Mouse (Mus musculus) ES-Bruce4 (cell line): ENCODE data around the gene Gpr39. TPM values are rescaled to one million over a fixed set of nuclear protein-coding genes. Genes with fewer than 3 reads are reported as not detected.

Source experiments
- H3K27ac ChIP-seq: 2 replicates; pipeline ENCODE4 v1.5.1; 2012; ENCODE audit warnings: low read length, inconsistent platforms; ENCODE audit not compliant: insufficient read depth
- H3K27me3 ChIP-seq: 2 replicates; pipeline ENCODE4 v1.6.1; 2012; ENCODE audit warnings: mild to moderate bottlenecking, low read length, inconsistent platforms; ENCODE audit not compliant: control insufficient read depth, poor library complexity, insufficient read depth, severe bottlenecking
- H3K36me3 ChIP-seq: 2 replicates; pipeline ENCODE4 v1.6.1; 2012; ENCODE audit warnings: inconsistent platforms, mild to moderate bottlenecking, low read length, moderate library complexity; ENCODE audit not compliant: control insufficient read depth, poor library complexity, insufficient read depth, severe bottlenecking
- H3K4me1 ChIP-seq: one replicate; pipeline ENCODE4 v1.8.1; 2011; ENCODE audit warnings: low read length; ENCODE audit not compliant: control insufficient read depth, insufficient read depth
- H3K4me3 ChIP-seq: 2 replicates; pipeline ENCODE4 v1.5.1; 2011; ENCODE audit warnings: low read depth, mild to moderate bottlenecking, low read length
- H3K9ac ChIP-seq: 2 replicates; pipeline ENCODE4 v1.6.1; 2012; ENCODE audit warnings: low read depth, mild to moderate bottlenecking, inconsistent platforms; ENCODE audit not compliant: poor library complexity, severe bottlenecking
- H3K9me3 ChIP-seq: replicated peaks from 2 replicates; pipeline ENCODE4 v1.6.1; 2012; ENCODE audit warnings: mild to moderate bottlenecking, low read length, inconsistent platforms; ENCODE audit not compliant: control insufficient read depth, poor library complexity, insufficient read depth, severe bottlenecking
- CTCF ChIP-seq: IDR thresholded peaks from one replicate; pipeline ENCODE4 v1.8.1; 2011; ENCODE audit warnings: low read depth, low read length
- EP300 ChIP-seq: IDR thresholded peaks from 2 replicates; pipeline ENCODE4 v1.6.1; 2011; ENCODE audit warnings: low read depth, low read length; ENCODE audit not compliant: insufficient read depth
- POLR2A ChIP-seq: IDR thresholded peaks from one replicate; pipeline ENCODE4 v1.8.1; 2011; ENCODE audit warnings: low read length; ENCODE audit not compliant: insufficient read depth
- polyA plus RNA-seq: library from polyadenylated mRNA; stranded (reverse); fragments of >200 nt; gene quantifications from 2 replicates; pipeline ENCODE4 v1.2.4, GENCODE M21; 2011; ENCODE audit warnings: low read depth; ENCODE audit not compliant: missing spikeins, insufficient read depth, insufficient read length

Gpr39 gene
- polyA plus RNA-seq, 1 experiment, result 0.93 TPM

- no peaks in the 10 kb centered on the region for H3K9me3 ChIP-seq
- no peaks in the 10 kb centered on the region for H3K27me3 ChIP-seq
- TF ChIP-seq CTCF (no peak), EP300 (no peak), POLR2A (no peak)
- no peaks in the 10 kb centered on the region for H3K4me1 ChIP-seq
- H3K9ac ChIP-seq, result no peak overlapping the region
- no peaks in the 10 kb centered on the region for H3K36me3 ChIP-seq
- H3K27ac ChIP-seq, result no peak overlapping the region
- H3K4me3 ChIP-seq, result no peak overlapping the region
Observed at GRCm38 (mm10) chr1:125731854-125732253, 55.1 kb downstream of the Gpr39 start.

- Histone ChIP-seq H3K9ac (no peak overlapping the region), H3K4me3 (no peak overlapping the region), H3K36me3 (no peaks in the 10 kb centered on the region), H3K9me3 (no peaks in the 10 kb centered on the region), H3K27me3 (no peaks in the 10 kb centered on the region), H3K27ac (no peak overlapping the region), H3K4me1 (no peaks in the 10 kb centered on the region)
- TF ChIP-seq CTCF, result no peak
- no peak for TF ChIP-seq EP300
- no peak for TF ChIP-seq POLR2A
Observed at GRCm38 (mm10) chr1:125744766-125745165, 68.0 kb downstream of the Gpr39 start.

- no peak overlapping the region for H3K9ac ChIP-seq
- no peaks in the 10 kb centered on the region for H3K9me3 ChIP-seq
- no peaks in the 10 kb centered on the region for H3K4me1 ChIP-seq
- H3K36me3 ChIP-seq, result no peaks in the 10 kb centered on the region
- no peak overlapping the region for H3K4me3 ChIP-seq
- TF ChIP-seq CTCF, result no peak
- no peak for TF ChIP-seq EP300
- TF ChIP-seq POLR2A, result no peak
- H3K27me3 ChIP-seq, result no peaks in the 10 kb centered on the region
- H3K27ac ChIP-seq, result no peak overlapping the region
Observed at GRCm38 (mm10) chr1:125755335-125755996, 78.7 kb downstream of the Gpr39 start.

- Histone ChIP-seq H3K36me3 (no peaks in the 10 kb centered on the region), H3K4me3 (no peak overlapping the region), H3K27ac (no peak overlapping the region), H3K27me3 (no peaks in the 10 kb centered on the region; the same call in 1 of the 2 replicates), H3K9me3 (no peaks in the 10 kb centered on the region), H3K9ac (no peak overlapping the region), H3K4me1 (no peaks in the 10 kb centered on the region)
- TF ChIP-seq CTCF (no peak), POLR2A (no peak), EP300 (no peak)
Observed at GRCm38 (mm10) chr1:125759972-125760695, 83.3 kb downstream of the Gpr39 start.

GRCm38 (mm10) chr1:125760696-125761025 is 83.9 kb downstream of the Gpr39 start:
- H3K36me3 ChIP-seq, result no peaks in the 10 kb centered on the region
- no peaks in the 10 kb centered on the region for H3K9me3 ChIP-seq
- TF ChIP-seq POLR2A (no peak), CTCF (no peak)
- H3K27ac ChIP-seq, result no peak overlapping the region
- no peak overlapping the region for H3K4me3 ChIP-seq
- H3K4me1 ChIP-seq, result no peaks in the 10 kb centered on the region
- no peaks in the 10 kb centered on the region; the same call in 1 of the 2 replicates for H3K27me3 ChIP-seq
- no peak overlapping the region for H3K9ac ChIP-seq

- TF ChIP-seq EP300 (no peak), POLR2A (no peak), CTCF (no peak)
Observed at GRCm38 (mm10) chr1:125762076-125762475, 85.3 kb downstream of the Gpr39 start.

More at GRCm38 (mm10) chr1:125762076-125762475, 85.3 kb downstream of the Gpr39 start:
- Histone ChIP-seq H3K36me3 (no peaks in the 10 kb centered on the region), H3K4me1 (no peaks in the 10 kb centered on the region), H3K27me3 (no peaks in the 10 kb centered on the region; the same call in 1 of the 2 replicates), H3K4me3 (no peak overlapping the region), H3K9ac (no peak overlapping the region), H3K27ac (no peak overlapping the region), H3K9me3 (no peaks in the 10 kb centered on the region)
